Mouse (Mus musculus) heart, embryonic 11.5 days (tissue): ENCODE measurements at regions not wholly inside any gene's neighbourhood (a gene's known extent, or its start where the extent isn't known, plus 50 kb on each side); places are given as distances from the start of the nearest gene placed in this dataset.

Experiments used
- ATAC-seq: fragments of 200-750 bp; cut with Nextera tagmentation; replicated peaks from 2 replicates; pipeline ENCODE4 v1.8.0; 2017; ENCODE audit warnings: moderate library complexity; ENCODE audit not compliant: insufficient number of reproducible peaks, low FRiP score, low TSS enrichment
- H3K27ac ChIP-seq: fragments of 300-500 bp; sonication (generic); 2 replicates; pipeline ENCODE4 v1.5.1; 2014; ENCODE audit warnings: mild to moderate bottlenecking, low read depth, low read length
- H3K27me3 ChIP-seq: fragments of 300-500 bp; sonication (generic); 2 replicates; pipeline ENCODE4 v1.6.1; 2014; ENCODE audit warnings: mild to moderate bottlenecking, low read length, mixed read lengths; ENCODE audit not compliant: control insufficient read depth, insufficient read depth
- H3K36me3 ChIP-seq: fragments of 300-500 bp; sonication (generic); 2 replicates; pipeline ENCODE4 v1.6.1; 2014; ENCODE audit warnings: mild to moderate bottlenecking, low read length, moderate library complexity, mixed read lengths; ENCODE audit not compliant: control insufficient read depth, insufficient read depth
- H3K4me1 ChIP-seq: fragments of 300-500 bp; sonication (generic); 2 replicates; pipeline ENCODE4 v1.6.1; 2014; ENCODE audit warnings: low read length; ENCODE audit not compliant: control insufficient read depth, insufficient read depth
- H3K4me2 ChIP-seq: fragments of 300-500 bp; sonication (generic); 2 replicates; pipeline ENCODE4 v1.6.1; 2014; ENCODE audit warnings: mild to moderate bottlenecking, moderate library complexity
- H3K4me3 ChIP-seq: fragments of 300-500 bp; sonication (generic); 2 replicates; pipeline ENCODE4 v1.5.1; 2014; ENCODE audit warnings: low read depth, low read length
- H3K9ac ChIP-seq: fragments of 300-500 bp; sonication (generic); 2 replicates; pipeline ENCODE4 v1.6.1; 2014; ENCODE audit warnings: mild to moderate bottlenecking, low read depth, low read length, moderate library complexity
- H3K9me3 ChIP-seq: fragments of 300-500 bp; sonication (generic); replicated peaks from 2 replicates; pipeline ENCODE4 v1.6.1; 2016; ENCODE audit warnings: low read length; ENCODE audit not compliant: control insufficient read depth
- WGBS: fragments of 180-500 bp; shearing (Covaris S2); extraction: QIAGEN DNeasy Blood & Tissue Kit; methylation state at CpG from one replicate; pipeline ENCODE4 v1.1.7; 2014; ENCODE audit not compliant: insufficient replicate concordance; 5-methylcytosine and 5-hydroxymethylcytosine counted together

DNA sequence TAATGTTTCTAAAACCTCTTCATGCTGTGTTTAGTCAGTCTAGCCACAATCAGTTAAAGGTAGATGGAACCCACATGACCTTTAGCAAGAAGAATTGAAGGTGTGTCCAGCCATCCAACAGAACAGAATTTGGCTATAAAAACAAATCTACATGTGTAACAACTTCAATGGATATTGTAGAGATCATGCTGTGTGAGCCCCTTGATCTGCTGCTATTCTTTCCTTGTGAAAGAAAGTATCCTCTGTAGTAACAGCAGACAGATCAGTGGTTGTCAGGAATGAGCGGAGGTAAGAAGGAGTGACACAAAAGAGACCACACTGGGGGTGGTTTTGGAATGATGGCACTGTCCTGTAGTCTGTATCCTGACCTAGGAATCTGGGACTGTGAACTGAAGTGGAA, 156.3 kb downstream of the Gm12728 start:
- Histone ChIP-seq H3K27ac (no peak overlapping the region), H3K4me2 (no peak overlapping the region), H3K9me3 (no peaks in the 10 kb centered on the region), H3K36me3 (no peaks in the 10 kb centered on the region), H3K4me1 (no peaks in the 10 kb centered on the region), H3K27me3 (peaks cover 2% of the 10 kb centered on the region; the same call in 1 of the 2 replicates), H3K4me3 (no peak overlapping the region), H3K9ac (no peak overlapping the region)
- 86% methylated on average over 1 of the region's 1 CpGs for WGBS
- no peak for ATAC-seq

GRCm38 (mm10) chr4:105948326-105948725, 158.7 kb downstream of the Gm12728 start:
- Histone ChIP-seq H3K4me3 (no peak overlapping the region), H3K9me3 (no peaks in the 10 kb centered on the region), H3K36me3 (no peaks in the 10 kb centered on the region), H3K4me1 (no peaks in the 10 kb centered on the region), H3K9ac (no peak overlapping the region), H3K27me3 (no peaks in the 10 kb centered on the region), H3K4me2 (no peak overlapping the region), H3K27ac (no peak overlapping the region)
- WGBS = 80% methylated on average over 5 of the region's 5 CpGs
- no peak for ATAC-seq

DNA sequence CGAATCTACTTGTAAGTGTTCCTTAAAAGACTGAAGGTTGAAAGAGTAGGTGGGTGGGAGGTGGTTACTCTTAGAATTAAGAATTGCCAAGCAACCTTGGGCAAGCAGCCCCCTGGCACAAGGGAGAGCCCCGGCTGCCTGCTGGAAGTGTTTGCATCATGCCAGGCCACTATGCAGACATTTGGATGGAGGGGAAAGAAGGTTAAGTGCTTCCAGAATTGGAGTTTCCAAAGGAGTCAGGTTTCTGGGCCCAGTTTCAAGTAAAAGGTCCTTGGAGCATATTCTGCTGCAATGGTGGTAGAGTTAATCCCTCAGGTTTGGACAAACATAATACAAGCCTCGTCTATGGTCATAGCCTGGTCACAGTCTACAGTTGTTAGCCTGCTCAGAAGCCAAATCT, 162.7 kb downstream of the Gm12728 start:
- no peaks in the 10 kb centered on the region for H3K4me1 ChIP-seq
- no peak overlapping the region for H3K9ac ChIP-seq
- no peak overlapping the region for H3K4me2 ChIP-seq
- H3K27me3 ChIP-seq = no peaks in the 10 kb centered on the region
- 67% methylated on average over 3 of the region's 3 CpGs for WGBS
- no peak for ATAC-seq
- H3K27ac ChIP-seq = no peak overlapping the region
- H3K9me3 ChIP-seq = no peaks in the 10 kb centered on the region
- no peaks in the 10 kb centered on the region for H3K36me3 ChIP-seq
- H3K4me3 ChIP-seq = no peak overlapping the region

DNA sequence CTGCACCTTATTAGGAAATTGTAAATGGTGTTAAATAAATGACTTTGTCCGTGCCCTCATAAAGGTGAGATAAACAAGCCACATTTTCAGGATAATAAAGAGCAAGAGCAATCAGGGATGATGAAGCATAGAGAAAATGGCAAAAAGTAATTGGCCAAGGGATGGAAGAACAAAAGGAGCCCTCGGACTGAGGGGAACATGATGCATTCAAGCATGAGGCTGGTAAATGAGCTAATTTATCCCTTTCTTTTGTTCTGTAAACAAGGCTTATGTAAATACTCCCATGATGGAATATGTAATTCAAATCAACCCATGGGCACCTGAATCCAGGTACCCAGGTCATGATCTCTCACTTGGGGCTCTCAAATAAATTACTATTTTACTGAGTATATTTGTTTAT, 166.8 kb downstream of the Gm12728 start:
- no peaks in the 10 kb centered on the region for H3K36me3 ChIP-seq
- H3K9ac ChIP-seq = no peak overlapping the region
- WGBS = 74% methylated on average over 2 of the region's 2 CpGs
- no peak for ATAC-seq
- H3K4me3 ChIP-seq = no peak overlapping the region
- no peaks in the 10 kb centered on the region for H3K27me3 ChIP-seq
- no peak overlapping the region for H3K27ac ChIP-seq
- no peaks in the 10 kb centered on the region for H3K9me3 ChIP-seq
- no peak overlapping the region for H3K4me2 ChIP-seq
- no peaks in the 10 kb centered on the region for H3K4me1 ChIP-seq

- Histone ChIP-seq H3K36me3 (no peaks in the 10 kb centered on the region), H3K4me1 (no peaks in the 10 kb centered on the region), H3K4me3 (no peak overlapping the region), H3K27me3 (no peaks in the 10 kb centered on the region), H3K4me2 (no peak overlapping the region), H3K27ac (no peak overlapping the region), H3K9ac (no peak overlapping the region), H3K9me3 (no peaks in the 10 kb centered on the region)
- WGBS = 80% methylated on average over 5 of the region's 5 CpGs
- no peak for ATAC-seq
These were observed 168.7 kb downstream of the Gm12728 start for GRCm38 (mm10) chr4:105958331-105958730.

DNA sequence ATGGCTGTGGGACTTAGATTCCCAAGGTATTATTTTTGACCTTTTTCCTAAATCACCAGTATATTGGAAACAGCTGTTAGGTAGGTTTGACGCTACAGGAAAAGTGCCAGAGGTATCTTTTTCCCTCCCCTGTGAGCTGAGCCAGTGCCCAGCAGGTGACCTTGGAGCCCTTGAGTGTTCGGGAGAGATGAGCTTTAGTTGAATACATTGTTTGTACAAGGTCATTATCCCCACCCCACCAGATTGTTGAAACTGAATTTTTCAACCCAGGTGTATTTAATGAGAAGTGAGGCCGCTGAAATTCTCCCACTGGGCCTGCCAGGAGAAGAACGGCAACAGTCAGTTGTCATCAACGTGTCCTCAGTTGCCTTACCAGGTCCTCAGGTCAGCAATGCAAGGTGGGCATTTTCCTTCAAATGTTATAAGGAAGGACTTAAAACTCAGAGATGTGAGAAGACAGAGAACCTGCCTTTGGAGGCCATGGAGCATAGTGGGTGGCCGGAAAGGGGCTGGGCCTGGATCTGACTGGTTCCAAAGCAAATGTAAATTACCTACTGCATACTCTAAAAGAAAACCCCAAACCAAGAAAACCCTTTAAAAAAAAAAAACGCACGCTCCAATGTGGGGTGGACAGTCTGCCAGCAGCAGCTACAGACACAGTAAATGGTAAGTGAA, 172.2 kb downstream of the Gm12728 start:
- H3K4me1 ChIP-seq = no peaks in the 10 kb centered on the region
- H3K36me3 ChIP-seq = no peaks in the 10 kb centered on the region
- no peak overlapping the region for H3K4me3 ChIP-seq
- H3K9me3 ChIP-seq = no peaks in the 10 kb centered on the region
- no peaks in the 10 kb centered on the region for H3K27me3 ChIP-seq
- H3K9ac ChIP-seq = no peak overlapping the region
- 66% methylated on average over 8 of the region's 8 CpGs for WGBS
- H3K27ac ChIP-seq = no peak overlapping the region
- ATAC-seq = no peak
- H3K4me2 ChIP-seq = no peak overlapping the region

GRCm38 (mm10) chr4:105962542-105962941, 172.9 kb downstream of the Gm12728 start:
- Histone ChIP-seq H3K4me3 (no peak overlapping the region), H3K9ac (no peak overlapping the region), H3K27me3 (no peaks in the 10 kb centered on the region), H3K4me1 (no peaks in the 10 kb centered on the region), H3K27ac (no peak overlapping the region), H3K36me3 (no peaks in the 10 kb centered on the region), H3K4me2 (no peak overlapping the region), H3K9me3 (no peaks in the 10 kb centered on the region)
- no peak for ATAC-seq
- 70% methylated on average over 7 of the region's 7 CpGs for WGBS

DNA sequence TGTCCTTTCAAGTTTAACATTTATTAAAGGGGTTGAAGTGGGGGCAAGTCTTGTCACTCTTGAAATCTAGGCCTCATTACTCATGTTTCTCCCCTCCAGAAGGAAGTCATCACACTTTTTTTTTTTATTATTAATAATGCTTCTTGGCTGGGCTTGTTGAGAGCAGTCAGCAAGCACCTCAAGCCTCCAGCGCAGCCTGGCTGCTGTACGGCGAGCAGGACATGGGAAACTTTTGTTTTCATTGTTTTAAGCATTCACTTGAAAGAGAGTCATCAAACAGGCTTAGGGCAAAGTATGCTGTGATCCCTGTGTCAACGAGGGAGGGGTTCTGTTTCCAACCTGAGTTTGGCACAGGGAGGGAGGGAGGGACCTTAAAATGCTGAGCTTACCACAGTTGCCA, 178.7 kb downstream of the Gm12728 start:
- ATAC-seq = no peak

DNA sequence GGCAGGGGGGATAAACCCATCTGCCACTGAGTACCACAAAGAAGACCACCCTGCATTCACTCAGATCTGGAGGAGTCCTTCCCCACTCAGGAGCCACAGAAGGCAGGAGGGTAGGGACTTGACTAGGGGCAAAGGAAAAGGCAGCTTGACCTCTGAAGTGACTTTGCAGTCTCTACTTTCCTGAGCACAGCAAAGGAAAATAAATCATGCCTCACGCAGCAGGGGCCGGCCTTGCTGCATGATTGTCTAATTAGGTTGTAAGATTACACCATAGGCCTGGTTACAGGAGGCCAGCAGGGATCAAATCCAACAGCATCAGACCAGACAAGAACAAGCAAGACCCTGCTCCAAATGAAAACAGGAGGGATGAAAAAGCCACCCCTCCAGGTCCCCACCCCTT, 180.0 kb downstream of the Gm12728 start:
- Histone ChIP-seq H3K27me3 (no peaks in the 10 kb centered on the region), H3K9me3 (no peaks in the 10 kb centered on the region), H3K36me3 (no peaks in the 10 kb centered on the region), H3K27ac (no peak overlapping the region), H3K4me1 (no peaks in the 10 kb centered on the region), H3K9ac (no peak overlapping the region), H3K4me3 (no peak overlapping the region), H3K4me2 (no peak overlapping the region)
- ATAC-seq = no peak
- 42% methylated on average over 2 of the region's 2 CpGs for WGBS

More for the DNA sequence above, 178.7 kb downstream of the Gm12728 start:
- H3K36me3 ChIP-seq = no peaks in the 10 kb centered on the region
- no peak overlapping the region for H3K27ac ChIP-seq
- no peak overlapping the region for H3K4me2 ChIP-seq
- no peak overlapping the region for H3K9ac ChIP-seq
- no peaks in the 10 kb centered on the region for H3K9me3 ChIP-seq
- no peak overlapping the region for H3K4me3 ChIP-seq
- H3K27me3 ChIP-seq = no peaks in the 10 kb centered on the region
- no peaks in the 10 kb centered on the region for H3K4me1 ChIP-seq
- WGBS = 48% methylated on average over 4 of the region's 4 CpGs
